Comparison of ENCODE assay signal across 33 mouse cellular contexts in genomic region chr6:61078559-61078958, GRCm38 (mm10).
"Had no signal": no experiment of that assay in that cellular context is flagged by ENCODE, and none has a peak within 500 bp of the region (broad histone marks: within the 10 kb centered on the region; RNA-seq: fewer than 3 reads in every experiment).

No protein-coding gene starts in this region.

- H3K27ac ChIP-seq: heart, embryonic 10.5 days; heart, embryonic 13.5 days; heart, embryonic 15.5 days; hindbrain, embryonic 10.5 days; hindbrain, embryonic 12.5 days; hindbrain, embryonic 13.5 days; hindbrain, embryonic 14.5 days; hindbrain, embryonic 15.5 days; hindbrain, postnatal 0 days; kidney, embryonic 15.5 days; kidney, postnatal 0 days; layer of hippocampus, adult 2 months; left cerebral cortex, adult 2 months had no signal

- H3K4me2 ChIP-seq: heart, embryonic 11.5 days; heart, embryonic 12.5 days; heart, embryonic 13.5 days; heart, embryonic 15.5 days; hindbrain, embryonic 12.5 days; hindbrain, embryonic 13.5 days; hindbrain, embryonic 14.5 days; hindbrain, embryonic 15.5 days; kidney, embryonic 15.5 days had no signal

- H3K9me3 ChIP-seq: heart, embryonic 10.5 days; heart, embryonic 12.5 days; heart, embryonic 13.5 days; heart, embryonic 15.5 days; hindbrain, embryonic 10.5 days; hindbrain, embryonic 12.5 days; hindbrain, embryonic 13.5 days; hindbrain, embryonic 15.5 days; kidney, embryonic 15.5 days had no signal

- DNase-seq: heart, postnatal 10 days; heart, postnatal 14 days; heart, postnatal 36 days; heart, postnatal 4 days; kidney, adult 11 months; kidney, adult 18-20 months; kidney, adult 2 months; kidney, adult 8-10 months; kidney, adult 9 months; kidney, postnatal 10 days; kidney, postnatal 14 days; kidney, postnatal 25 days; kidney, postnatal 36 days; kidney, postnatal 4 days; layer of hippocampus, adult 9-11 months; layer of hippocampus, postnatal 36 days had no signal

- ATAC-seq: hindbrain, embryonic 16.5 days; hindbrain, postnatal 0 days; inflammation-experienced regulatory T-cells, adult 6 months had no signal

- H3K36me3 ChIP-seq: heart, embryonic 10.5 days; heart, embryonic 12.5 days; heart, embryonic 13.5 days; heart, embryonic 15.5 days; hindbrain, embryonic 10.5 days; hindbrain, embryonic 12.5 days; hindbrain, embryonic 13.5 days; hindbrain, embryonic 15.5 days; kidney, embryonic 15.5 days had no signal

- H3K4me3 ChIP-seq: heart, embryonic 10.5 days; heart, embryonic 12.5 days; heart, embryonic 13.5 days; heart, embryonic 15.5 days; hindbrain, embryonic 10.5 days; hindbrain, embryonic 12.5 days; hindbrain, embryonic 13.5 days; hindbrain, embryonic 15.5 days; kidney, embryonic 15.5 days; layer of hippocampus, adult 2 months; left cerebral cortex, adult 2 months had no signal

- H3K9ac ChIP-seq: heart, embryonic 12.5 days; heart, embryonic 13.5 days; heart, embryonic 15.5 days; hindbrain, embryonic 12.5 days; hindbrain, embryonic 13.5 days; hindbrain, embryonic 14.5 days; hindbrain, embryonic 15.5 days; kidney, embryonic 15.5 days had no signal

- H3K4me1 ChIP-seq: heart, embryonic 10.5 days; heart, embryonic 12.5 days; heart, embryonic 13.5 days; heart, embryonic 15.5 days had no signal

- H3K27me3 ChIP-seq: heart, embryonic 12.5 days; heart, embryonic 13.5 days; heart, embryonic 15.5 days; hindbrain, embryonic 12.5 days; hindbrain, embryonic 13.5 days; hindbrain, embryonic 15.5 days; kidney, embryonic 15.5 days had no signal
